Mouse (Mus musculus) liver, embryonic 13.5 days (tissue): ENCODE data around the gene Tiam2. TPM values are rescaled to one million over a fixed set of nuclear protein-coding genes. Genes with fewer than 3 reads are reported as not detected.
A peak's percentile ranks its signal among the peaks of the same experiment; 100 is the strongest.

Experiments
- ATAC-seq: fragments of 200-750 bp; cut with Nextera tagmentation; 2 replicates; pipeline ENCODE4 v1.8.0; 2017; ENCODE audit warnings: low read depth, mild to moderate bottlenecking, moderate number of reproducible peaks, moderate library complexity
- DNase-seq: peaks from one replicate; pipeline ENCODE4 v3.0.0; 2022
- H3K27ac ChIP-seq: fragments of 300-500 bp; sonication (generic); 2 replicates; pipeline ENCODE4 v1.5.1; 2015; ENCODE audit warnings: moderate library complexity, mild to moderate bottlenecking, inconsistent platforms
- H3K27me3 ChIP-seq: fragments of 300-500 bp; sonication (generic); 2 replicates; pipeline ENCODE4 v1.6.1; 2015; ENCODE audit warnings: mild to moderate bottlenecking, inconsistent platforms
- H3K36me3 ChIP-seq: fragments of 300-500 bp; sonication (generic); 2 replicates; pipeline ENCODE4 v1.6.1; 2015; ENCODE audit warnings: mild to moderate bottlenecking, inconsistent platforms
- H3K4me1 ChIP-seq: fragments of 300-500 bp; sonication (generic); replicated peaks from 2 replicates; pipeline ENCODE4 v1.6.1; 2015; ENCODE audit warnings: inconsistent platforms
- H3K4me2 ChIP-seq: fragments of 300-500 bp; sonication (generic); 2 replicates; pipeline ENCODE4 v1.6.1; 2015; ENCODE audit warnings: inconsistent platforms, mild to moderate bottlenecking, moderate library complexity
- H3K4me3 ChIP-seq: fragments of 300-500 bp; sonication (generic); replicated peaks from 2 replicates; pipeline ENCODE4 v1.5.1; 2015; ENCODE audit warnings: mild to moderate bottlenecking, inconsistent platforms
- H3K9ac ChIP-seq: fragments of 300-500 bp; sonication (generic); 2 replicates; pipeline ENCODE4 v1.6.1; 2015; ENCODE audit warnings: mild to moderate bottlenecking, inconsistent platforms
- H3K9me3 ChIP-seq: fragments of 300-500 bp; sonication (generic); replicated peaks from 2 replicates; pipeline ENCODE4 v1.6.1; 2016; ENCODE audit warnings: inconsistent platforms
- WGBS: fragments of 180-500 bp; shearing (Covaris S2); methylation state at CpG from one replicate; pipeline ENCODE4 v1.1.7; 2015; ENCODE audit not compliant: insufficient replicate concordance; 5-methylcytosine and 5-hydroxymethylcytosine counted together
- polyA plus RNA-seq: library from polyadenylated mRNA; unstranded; fragments of >200 nt; fragmentation: Nextera tagmentation; extraction: Ambion mirVana; gene quantifications from 2 replicates; pipeline ENCODE4 v1.2.1, GENCODE M21; 2015

The Tiam2 gene
- polyA plus RNA-seq, result 0.59 and 0.90 TPM in 2 replicates

- Histone ChIP-seq H3K4me3 (peak within 1 kb of the TSS; percentile 58), H3K27me3 (peaks cover 49% of the 10 kb centered on the region), H3K9me3 (no peaks in the 10 kb centered on the region), H3K4me1 (peaks cover 14% of the 10 kb centered on the region), H3K27ac (no peak within 1 kb of the TSS), H3K36me3 (no peaks in the 10 kb centered on the region), H3K9ac (peak within 1 kb of the TSS; percentile 43; the same call in 1 of the 2 replicates), H3K4me2 (peak within 1 kb of the TSS; percentile 75)
- ATAC-seq (peak; percentile 77), DNase-seq (no peak)
- WGBS, result 1% methylated on average over 50 of the region's 55 CpGs
Observed at GRCm38 (mm10) chr17:3326148-3326902, at the start of gene Tiam2. Gene Tiam2 (plus strand): TSS chr17:3326573.

GRCm38 (mm10) chr17:3280321-3280720 is 46.1 kb upstream of the Tiam2 start:
- Histone ChIP-seq H3K4me1 (no peaks in the 10 kb centered on the region; the same call in 1 of the 2 replicates), H3K9ac (no peak overlapping the region), H3K36me3 (no peaks in the 10 kb centered on the region), H3K9me3 (no peaks in the 10 kb centered on the region), H3K27me3 (no peaks in the 10 kb centered on the region), H3K27ac (no peak overlapping the region), H3K4me2 (no peak overlapping the region), H3K4me3 (no peak overlapping the region)
- DNase-seq, result no peak
- WGBS, result 63% methylated on average over 2 of the region's 2 CpGs
- no peak for ATAC-seq

- Histone ChIP-seq H3K9me3 (no peaks in the 10 kb centered on the region), H3K27me3 (no peaks in the 10 kb centered on the region), H3K4me2 (no peak overlapping the region), H3K9ac (no peak overlapping the region), H3K4me1 (no peaks in the 10 kb centered on the region; the same call in 1 of the 2 replicates), H3K27ac (no peak overlapping the region), H3K4me3 (no peak overlapping the region), H3K36me3 (no peaks in the 10 kb centered on the region)
- ATAC-seq (no peak), DNase-seq (no peak)
- WGBS, result 82% methylated on average over 5 of the region's 5 CpGs
Observed at GRCm38 (mm10) chr17:3281939-3282338, 44.4 kb upstream of the Tiam2 start.

- no peak overlapping the region for H3K9ac ChIP-seq
- no peak overlapping the region for H3K27ac ChIP-seq
- H3K36me3 ChIP-seq, result no peaks in the 10 kb centered on the region
- no peaks in the 10 kb centered on the region for H3K4me1 ChIP-seq
- no peak overlapping the region for H3K4me3 ChIP-seq
- DNase-seq (no peak), ATAC-seq (no peak)
- WGBS, result 41% methylated on average over 8 of the region's 8 CpGs
- H3K27me3 ChIP-seq, result no peaks in the 10 kb centered on the region
- H3K4me2 ChIP-seq, result no peak overlapping the region
- H3K9me3 ChIP-seq, result no peaks in the 10 kb centered on the region
Observed at GRCm38 (mm10) chr17:3285030-3285671, 41.2 kb upstream of the Tiam2 start.

GRCm38 (mm10) chr17:3286123-3286825 is 40.1 kb upstream of the Tiam2 start:
- H3K36me3 ChIP-seq, result no peaks in the 10 kb centered on the region
- ATAC-seq, result no peak
- no peak for DNase-seq
- H3K4me3 ChIP-seq, result no peak overlapping the region
- no peak overlapping the region for H3K4me2 ChIP-seq
- H3K27me3 ChIP-seq, result no peaks in the 10 kb centered on the region
- no peaks in the 10 kb centered on the region for H3K9me3 ChIP-seq
- H3K27ac ChIP-seq, result no peak overlapping the region
- 52% methylated on average over 8 of the region's 8 CpGs for WGBS
- H3K4me1 ChIP-seq, result no peaks in the 10 kb centered on the region
- no peak overlapping the region for H3K9ac ChIP-seq

- DNase-seq (peak; percentile 23), ATAC-seq (peak; percentile 36; the same call in 1 of the 2 replicates)
- no peaks in the 10 kb centered on the region for H3K9me3 ChIP-seq
- H3K27me3 ChIP-seq, result no peaks in the 10 kb centered on the region
- no peaks in the 10 kb centered on the region for H3K36me3 ChIP-seq
- no peak overlapping the region for H3K9ac ChIP-seq
- no peaks in the 10 kb centered on the region for H3K4me1 ChIP-seq
- no peak overlapping the region for H3K4me3 ChIP-seq
- no peak overlapping the region for H3K4me2 ChIP-seq
- 18% methylated on average over 6 of the region's 6 CpGs for WGBS
- H3K27ac ChIP-seq, result no peak overlapping the region
Observed at GRCm38 (mm10) chr17:3288341-3288740, 38.0 kb upstream of the Tiam2 start.

- ATAC-seq, result no peak
- Histone ChIP-seq H3K4me1 (no peaks in the 10 kb centered on the region), H3K4me2 (no peak overlapping the region), H3K9ac (no peak overlapping the region), H3K27me3 (no peaks in the 10 kb centered on the region), H3K36me3 (no peaks in the 10 kb centered on the region), H3K27ac (no peak overlapping the region), H3K9me3 (no peaks in the 10 kb centered on the region), H3K4me3 (no peak overlapping the region)
- WGBS, result 24% methylated on average over 2 of the region's 2 CpGs
- no peak for DNase-seq
Observed at GRCm38 (mm10) chr17:3295097-3295496, 31.3 kb upstream of the Tiam2 start.

- 53% methylated on average over 6 of the region's 6 CpGs for WGBS
Observed at GRCm38 (mm10) chr17:3299487-3299886, 26.9 kb upstream of the Tiam2 start.

GRCm38 (mm10) chr17:3305926-3306325 is 20.4 kb upstream of the Tiam2 start:
- H3K4me1 ChIP-seq, result no peaks in the 10 kb centered on the region
- ATAC-seq (no peak), DNase-seq (no peak)
- no peaks in the 10 kb centered on the region for H3K27me3 ChIP-seq
- no peak overlapping the region for H3K4me2 ChIP-seq
- H3K27ac ChIP-seq, result no peak overlapping the region
- no peaks in the 10 kb centered on the region for H3K36me3 ChIP-seq
- 31% methylated on average over 2 of the region's 2 CpGs for WGBS
- no peak overlapping the region for H3K9ac ChIP-seq
- no peaks in the 10 kb centered on the region for H3K9me3 ChIP-seq
- H3K4me3 ChIP-seq, result no peak overlapping the region

More at GRCm38 (mm10) chr17:3299487-3299886, 26.9 kb upstream of the Tiam2 start:
- H3K4me2 ChIP-seq, result no peak overlapping the region
- no peaks in the 10 kb centered on the region for H3K27me3 ChIP-seq
- ATAC-seq, result no peak
- H3K36me3 ChIP-seq, result no peaks in the 10 kb centered on the region
- H3K4me1 ChIP-seq, result no peaks in the 10 kb centered on the region
- no peak for DNase-seq
- no peak overlapping the region for H3K9ac ChIP-seq
- H3K4me3 ChIP-seq, result no peak overlapping the region
- H3K27ac ChIP-seq, result no peak overlapping the region
- no peaks in the 10 kb centered on the region for H3K9me3 ChIP-seq

GRCm38 (mm10) chr17:3313711-3314624 is 12.4 kb upstream of the Tiam2 start:
- Histone ChIP-seq H3K9me3 (no peaks in the 10 kb centered on the region), H3K27ac (no peak overlapping the region), H3K36me3 (no peaks in the 10 kb centered on the region), H3K4me2 (peak overlapping the region; percentile 72), H3K4me1 (0 out of 2 replicates have a peak, but pooled peaks cover 2% of the 10 kb centered on the region), H3K9ac (peak overlapping the region; percentile 56), H3K4me3 (peak overlapping the region; percentile 55), H3K27me3 (peaks cover 11% of the 10 kb centered on the region; the same call in 1 of the 2 replicates)
- ATAC-seq (peak; percentile 96), DNase-seq (peak; percentile 46)
- 6% methylated on average over 52 of the region's 60 CpGs for WGBS
